Mouse (Mus musculus) liver, embryonic 14.5 days (tissue): ENCODE results near the gene Abca1.

Source experiments
- CTCF ChIP-seq: IDR thresholded peaks from 2 replicates; pipeline ENCODE4 v1.5.1; 2016; ENCODE audit warnings: antibody characterized with exemption, low read depth, control low read depth
- EP300 ChIP-seq: IDR thresholded peaks from 2 replicates; pipeline ENCODE4 v1.6.1; 2016; ENCODE audit warnings: antibody characterized with exemption, low read depth

DNA sequence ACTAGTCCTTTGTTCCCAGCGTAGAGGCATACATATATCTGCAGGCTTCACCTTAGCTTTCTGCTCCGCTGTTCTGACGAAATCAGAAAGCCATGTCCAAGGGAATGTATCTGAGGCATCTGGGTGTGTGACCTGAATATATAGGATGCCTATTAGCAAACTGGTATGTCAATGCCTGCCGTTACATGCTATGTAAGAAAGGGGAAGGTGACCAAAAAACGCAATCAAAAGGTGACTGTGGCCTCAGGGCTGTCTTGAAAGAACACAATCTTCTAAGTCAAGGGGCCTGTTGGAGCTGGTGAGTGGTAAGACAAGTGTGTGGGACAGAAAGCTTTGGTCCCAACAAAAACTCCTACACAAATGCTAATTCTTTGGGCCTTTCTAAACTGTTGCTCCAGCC lies 28.2 kb downstream of the Abca1 start:
- TF ChIP-seq CTCF (no peak), EP300 (no peak)
